Mouse (Mus musculus) G1E (cell line): Measurements from ENCODE around the gene Impad1.

Experiments
- CTCF ChIP-seq: IDR thresholded peaks from 2 replicates; pipeline ENCODE4 v1.5.1; 2012; ENCODE audit warnings: low read depth, low read length, inconsistent platforms, mixed read lengths
- GATA1 ChIP-seq: IDR thresholded peaks from 2 replicates; pipeline ENCODE4 v1.6.1; 2012; ENCODE audit warnings: borderline replicate concordance, low read length, inconsistent platforms, mixed read lengths
- POLR2AphosphoS5 ChIP-seq: IDR thresholded peaks from 2 replicates; pipeline ENCODE4 v1.6.1; 2012; ENCODE audit warnings: low read depth, low read length, inconsistent platforms; ENCODE audit not compliant: insufficient replicate concordance
- TAL1 ChIP-seq: conservative IDR thresholded peaks from 2 replicates; pipeline ENCODE4 v1.6.1; 2012; ENCODE audit warnings: low read depth, low read length, inconsistent platforms, mixed read lengths

GRCm38 (mm10) chr4:4791180-4791579 lies 2.0 kb downstream of the Impad1 start:
- TF ChIP-seq CTCF: no peak
- no peak for TF ChIP-seq GATA1
- TF ChIP-seq TAL1: no peak
- no peak for TF ChIP-seq POLR2AphosphoS5
